Mouse (Mus musculus) megakaryocyte, embryonic 14.5 days (primary cell): ENCODE results near the gene Pan2.

ENCODE experiments used
- FLI1 ChIP-seq: IDR thresholded peaks from 2 replicates; pipeline ENCODE4 v1.6.1; 2012; ENCODE audit warnings: low read length, inconsistent platforms, mixed read lengths
- GATA1 ChIP-seq: IDR thresholded peaks from 3 replicates; pipeline ENCODE4 v1.6.1; 2012; ENCODE audit warnings: mixed read lengths, low read length, inconsistent platforms, borderline replicate concordance

DNA sequence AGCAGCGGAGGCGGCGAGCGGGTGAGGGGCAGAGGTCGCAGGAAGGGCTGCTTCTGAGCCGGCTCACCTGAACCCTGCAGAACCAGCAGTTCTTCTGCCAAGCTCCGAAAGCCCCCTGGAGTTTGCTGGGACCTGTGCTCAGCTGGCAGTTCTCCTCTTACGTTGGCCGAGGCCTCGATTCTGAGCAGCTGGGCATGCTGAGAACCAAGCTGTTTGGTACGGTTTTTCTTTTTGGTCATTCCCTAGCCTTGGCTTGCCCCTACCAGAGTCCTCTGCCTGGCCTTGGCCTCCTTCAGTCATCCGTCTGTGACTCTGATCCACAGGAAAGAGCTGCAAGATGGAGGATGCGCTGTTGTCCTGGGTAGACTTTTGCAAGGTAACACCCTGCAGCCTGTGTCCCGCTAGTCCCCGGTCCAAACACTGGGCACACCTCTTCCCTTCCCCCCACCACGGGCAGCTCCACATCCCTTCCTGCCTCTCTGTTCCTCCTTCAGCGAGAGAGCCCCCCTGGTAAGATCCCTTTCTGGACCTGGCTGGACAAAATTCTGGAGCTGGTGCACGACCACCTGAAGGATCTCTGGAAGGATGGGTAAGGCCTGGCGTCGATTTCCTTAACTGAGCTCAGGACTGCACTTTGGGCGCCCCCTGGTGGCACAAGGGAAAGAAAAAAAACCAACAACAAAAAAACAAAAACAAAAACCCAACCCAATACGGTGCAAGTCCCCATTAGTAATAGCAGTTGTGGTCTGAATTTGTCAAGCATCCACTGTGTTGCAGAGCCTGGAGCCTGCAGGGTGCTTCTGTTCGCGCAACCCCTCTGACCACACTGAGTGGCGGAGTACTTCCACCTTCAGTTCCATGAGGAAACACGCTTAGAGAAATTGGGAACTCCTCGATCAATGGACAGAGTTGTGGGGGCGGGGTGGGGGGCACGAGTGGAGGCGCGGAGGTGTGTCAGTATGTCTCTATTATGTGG lies 19.2 kb upstream of the Pan2 start:
- TF ChIP-seq GATA1 (no peak), FLI1 (no peak)
